Mouse (Mus musculus) gastrocnemius, postnatal 14 days (tissue): ENCODE data around the gene Ift122. TPM values are rescaled to one million over a fixed set of nuclear protein-coding genes. Genes with fewer than 3 reads are reported as not detected.

ENCODE experiments used
- DNase-seq: peaks from one replicate; pipeline ENCODE4 v3.0.0; 2021; ENCODE audit warnings: mixed read lengths
- intact Hi-C: fragments of 180-260 bp; cut with DNase I; formaldehyde crosslinking; loops from one replicate; pipeline ENCODE4 v1.15.1; 2025; ENCODE audit warnings: low total_unique reads
- total RNA-seq, 2 experiments: library from RNA; stranded (reverse); gene quantifications; 2 replicates each; pipeline ENCODE4 v1.2.3; 2021

The Ift122 gene
- total RNA-seq, 2 experiments from 2014 or later, result 11.0 to 19.0 TPM

GRCm38 (mm10) chr6:115971273-115972060, 118.2 kb downstream of the Ift122 start:
- peak; percentile 44 for DNase-seq

DNA sequence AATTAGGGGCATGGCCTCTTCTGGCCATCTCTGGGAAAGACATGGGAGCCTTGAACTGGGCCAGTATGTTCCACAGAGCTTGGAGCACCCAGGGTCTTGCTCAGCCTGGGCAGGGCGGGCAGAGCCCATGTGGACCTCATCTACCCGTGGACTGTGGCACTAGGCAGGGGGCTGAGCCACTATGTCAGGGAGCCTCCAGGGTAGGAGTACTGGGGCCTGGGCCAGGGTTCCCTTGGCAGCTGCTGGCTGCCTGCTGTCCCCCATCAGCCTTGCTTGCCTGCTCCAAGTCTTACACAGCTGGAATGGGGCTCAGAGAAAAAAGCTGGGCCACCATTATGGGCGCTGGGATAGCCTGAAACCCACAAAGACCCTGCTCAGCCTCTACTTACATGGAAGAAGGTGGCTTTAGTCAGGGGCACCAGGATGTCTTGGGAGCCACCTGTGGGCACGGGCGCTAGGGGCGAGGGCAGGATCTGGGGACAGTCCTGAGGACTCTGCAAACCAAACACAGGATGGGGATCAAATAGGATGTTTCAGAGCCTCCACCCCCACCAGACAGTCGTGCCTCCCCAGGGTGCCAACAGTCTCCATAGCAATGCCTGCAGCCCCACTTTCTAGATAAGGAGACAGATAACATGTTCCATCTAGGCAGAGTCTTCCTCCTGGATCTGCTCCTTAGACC, 119.0 kb downstream of the Ift122 start:
- intact Hi-C loops, result loop anchor here (5.0 kb wide), 1 partner anchor 70 kb away; no protein-coding TSS in a partner anchor
- peak; percentile 41 for DNase-seq

More at GRCm38 (mm10) chr6:115971273-115972060, 118.2 kb downstream of the Ift122 start:
- intact Hi-C loops, result loop anchor here (5.0 kb wide), 1 partner anchor 69 kb away; no protein-coding TSS in a partner anchor

DNA sequence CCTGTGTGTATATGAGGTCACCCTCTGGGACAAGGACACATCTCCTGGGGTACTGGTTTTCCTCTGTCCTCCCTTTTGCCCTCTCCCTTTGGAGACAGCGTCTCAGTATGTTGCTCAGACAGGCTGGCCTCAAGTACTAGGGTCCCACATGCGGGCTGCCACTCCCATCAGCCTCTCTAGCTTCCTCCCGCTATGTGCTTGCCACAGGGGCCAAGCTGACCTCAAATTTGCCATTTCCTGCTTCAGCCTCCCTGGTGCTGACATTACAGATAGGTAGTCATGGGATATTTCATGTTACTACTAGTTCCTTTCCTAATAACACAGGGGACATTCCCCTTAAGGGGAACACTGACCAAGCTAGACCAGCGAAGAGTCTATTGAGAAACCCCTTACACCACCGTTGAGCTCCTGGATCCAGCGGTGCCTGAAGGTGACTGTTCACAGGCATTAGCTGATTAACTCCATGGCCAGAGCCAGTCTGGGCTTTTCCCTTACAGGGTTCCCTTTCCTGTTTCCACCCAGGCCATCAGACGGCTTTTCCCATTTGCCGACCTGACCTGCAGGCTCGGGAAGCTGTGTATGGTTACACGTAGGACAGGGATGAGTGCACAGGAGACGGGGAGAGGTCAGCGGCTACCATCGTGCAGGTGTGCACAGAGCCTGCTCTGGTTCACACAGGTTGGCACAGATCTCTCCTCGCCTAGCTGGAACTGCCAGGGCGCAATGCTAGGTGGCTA, 120.0 kb downstream of the Ift122 start:
- intact Hi-C loops, result loop anchor here (5.0 kb wide), 1 partner anchor 71 kb away; no protein-coding TSS in a partner anchor
- no peak for DNase-seq

DNA sequence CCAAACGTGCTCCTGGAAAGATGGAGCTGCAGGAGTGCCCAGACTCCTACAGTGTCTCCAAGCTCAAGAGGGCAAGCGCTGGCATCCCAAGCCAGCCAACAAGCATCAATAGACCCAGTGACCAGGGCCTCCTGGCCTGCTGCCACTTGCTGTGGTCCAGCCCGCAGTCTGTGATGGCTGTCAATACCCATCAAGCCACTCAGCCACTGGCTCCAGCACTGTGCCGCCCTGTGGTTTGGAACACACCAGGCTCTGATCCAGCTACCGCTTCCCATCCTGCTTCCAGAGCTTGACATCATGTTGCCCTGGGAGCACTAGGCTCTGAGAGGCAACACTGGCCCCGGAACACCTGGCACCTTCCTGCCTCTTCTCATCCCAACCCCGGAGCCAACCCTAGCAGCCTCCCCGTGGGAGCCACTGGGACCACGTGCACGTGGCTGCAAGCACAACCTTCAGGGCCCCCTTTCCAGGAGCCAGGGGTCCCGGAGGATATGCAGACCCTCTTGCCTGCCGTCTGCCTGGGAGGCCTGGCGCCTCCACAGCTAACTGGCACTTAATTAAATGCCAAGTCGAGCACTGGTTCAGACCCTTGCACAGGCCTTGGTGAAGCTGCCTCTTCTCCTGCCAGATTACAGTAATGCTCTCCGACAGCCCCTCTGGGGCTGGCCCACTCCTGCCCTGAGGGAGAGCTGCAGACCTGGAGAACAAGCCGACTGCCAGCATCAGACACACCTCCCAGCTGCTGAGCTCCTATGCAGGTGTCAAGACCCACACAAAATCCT, 120.8 kb downstream of the Ift122 start:
- DNase-seq, result no peak
- intact Hi-C loops, result loop anchor here (5.0 kb wide), 1 partner anchor 72 kb away; no protein-coding TSS in a partner anchor

- DNase-seq, result no peak
- intact Hi-C loops, result no loop called here
Observed at GRCm38 (mm10) chr6:115975606-115976005, 122.3 kb downstream of the Ift122 start.

Other genes with a start within 250 kb of the Ift122 start
- 10 to 100 TPM; 88.8 to 92.8 TPM for gene Raf1, start 176.8 kb upstream of the Ift122 start, total RNA-seq
- gene Tmem40, start 91.1 kb upstream of the Ift122 start, total RNA-seq, result under 1 TPM; 0.33 to 0.80 TPM
- 10 to 100 TPM; 68.1 to 86.4 TPM for gene Cand2, start 78.9 kb upstream of the Ift122 start, total RNA-seq
- gene Rpl32, start 44.7 kb upstream of the Ift122 start, total RNA-seq, result 100 to 1,000 TPM; 847 to 987 TPM
- under 1 TPM; 0.08 to 0.18 TPM for gene Efcab12, start 15.1 kb upstream of the Ift122 start, total RNA-seq
- 1 to 10 TPM; 1.4 to 2.2 TPM for gene Mbd4, start 99 bp upstream of the Ift122 start, total RNA-seq
- under 1 TPM; 0.14 to 0.22 TPM for gene Rho, start 78.3 kb downstream of the Ift122 start, total RNA-seq
- not detected for gene H1foo, start 91.5 kb downstream of the Ift122 start, total RNA-seq
- 10 to 100 TPM; 65.6 to 80.3 TPM for gene Plxnd1, start 141.5 kb downstream of the Ift122 start, total RNA-seq